Mouse (Mus musculus): ENCODE measurements around the gene Tmem258. TPM values are rescaled to one million over a fixed set of nuclear protein-coding genes. Genes with fewer than 3 reads are reported as not detected.
"Not testable (repeated sequence)": the region's sequence is repeated elsewhere in the genome, so short reads cannot be mapped to it uniquely, and the experiment has no call there.

The Tmem258 gene
- total RNA-seq (2021), result 10 to 100 TPM; 90.5 TPM

- peak; percentile 77 to 90 for DNase-seq (ENCODE audit: extremely low spot score in 1 of 2, low spot score in 2 of 2)
- intact Hi-C loops (cut with DNase I), result no loop called here
Measured at GRCm38 (mm10) chr19:10203848-10204615, at the start of gene Tmem258, which contains the start of gene Fen1. Gene Tmem258 (plus strand): TSS chr19:10204014. Gene Fen1 (minus strand): TSS chr19:10204169.

DNA sequence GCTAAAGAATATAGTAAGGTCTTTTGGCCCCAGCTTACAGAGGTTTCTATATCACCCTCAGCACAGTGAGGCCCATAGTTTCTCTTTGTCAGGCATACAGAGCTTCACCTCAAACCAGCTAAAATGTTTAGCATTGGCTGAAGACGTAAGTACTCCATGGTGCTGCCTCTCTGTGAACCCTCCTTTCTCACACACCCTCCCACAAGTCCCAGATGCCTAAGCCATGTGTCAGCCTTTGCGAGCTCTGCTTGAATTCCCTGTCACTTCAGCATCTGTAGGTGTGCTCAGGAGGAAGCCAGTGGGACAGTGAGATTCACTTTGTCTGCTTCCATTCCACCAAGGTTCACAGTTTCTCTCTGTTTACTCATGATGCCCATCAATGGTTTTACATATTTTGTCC lies 46.1 kb upstream of the Tmem258 start:
- intact Hi-C loops (cut with DNase I), result no loop called here
- DNase-seq (ENCODE audit: extremely low spot score in 1 of 2, low spot score in 2 of 2), result no peak

GRCm38 (mm10) chr19:10163896-10164295 lies 39.9 kb upstream of the Tmem258 start:
- DNase-seq (ENCODE audit: extremely low spot score in 1 of 2, low spot score in 2 of 2), result no peak
- intact Hi-C loops (cut with DNase I), result no loop called here

DNA sequence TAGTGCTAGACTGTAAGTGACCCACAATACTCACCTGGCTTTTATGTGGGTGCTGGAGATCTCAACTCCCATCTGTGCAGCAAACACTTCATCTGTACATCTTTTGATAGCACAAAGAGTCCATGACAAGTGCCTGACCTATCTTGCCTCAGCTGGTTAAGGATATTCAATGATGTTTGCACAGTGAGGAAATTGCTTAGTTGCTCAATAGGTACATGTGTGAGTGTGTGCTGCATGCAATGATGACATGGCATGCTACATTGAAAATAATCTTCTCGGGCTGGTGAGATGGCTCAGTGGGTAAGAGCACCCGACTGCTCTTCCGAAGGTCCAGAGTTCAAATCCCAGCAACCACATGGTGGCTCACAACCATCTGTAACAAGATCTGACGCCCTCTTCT lies 37.9 kb upstream of the Tmem258 start:
- DNase-seq (ENCODE audit: extremely low spot score in 1 of 2, low spot score in 2 of 2); intact Hi-C loops (cut with DNase I): not testable (repeated sequence)

DNA sequence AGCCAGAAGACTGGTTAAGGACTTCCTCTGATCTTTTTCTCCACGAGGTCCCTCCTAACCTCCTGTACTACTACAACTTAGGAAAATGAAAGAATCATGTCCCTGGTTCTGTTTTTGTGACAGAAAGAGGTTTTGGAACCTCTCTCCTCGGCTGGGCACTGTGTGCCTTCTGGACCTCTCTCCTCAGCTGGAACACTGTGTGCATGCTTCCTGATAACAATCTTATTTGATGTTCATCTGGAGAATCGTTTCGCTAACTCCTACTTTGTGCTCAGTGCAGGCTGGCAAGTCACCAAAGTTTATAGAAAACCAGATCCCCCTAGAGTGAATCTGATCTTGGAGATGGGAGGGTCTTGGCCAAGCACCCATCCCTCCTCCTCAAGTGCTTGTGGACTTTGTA lies 36.7 kb upstream of the Tmem258 start:
- intact Hi-C loops (cut with DNase I), result no loop called here
- DNase-seq (ENCODE audit: extremely low spot score in 1 of 2, low spot score in 2 of 2), result no peak

DNA sequence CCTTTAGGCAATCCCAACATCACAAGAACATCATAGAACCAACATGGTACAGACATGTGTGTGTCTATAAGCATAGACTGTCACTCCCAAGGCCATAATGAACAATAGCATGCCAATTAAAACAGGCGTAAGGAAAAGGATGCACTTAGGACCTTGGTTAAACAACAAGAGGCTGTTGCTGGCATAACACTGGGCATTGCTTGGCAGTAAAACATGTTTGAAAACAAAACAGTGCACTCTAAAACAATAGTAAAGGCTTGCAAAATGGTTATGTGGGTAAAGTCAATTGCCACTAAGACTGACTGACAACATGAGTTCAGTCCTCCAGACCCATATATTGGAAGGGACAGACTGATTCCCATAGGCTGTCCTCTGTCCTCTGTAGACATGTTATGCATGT lies 35.9 kb upstream of the Tmem258 start:
- no peak for DNase-seq (ENCODE audit: extremely low spot score in 1 of 2, low spot score in 2 of 2)
- intact Hi-C loops (cut with DNase I), result no loop called here

- DNase-seq (ENCODE audit: extremely low spot score in 1 of 2, low spot score in 2 of 2), result no peak
- intact Hi-C loops (cut with DNase I), result no loop called here
Measured at GRCm38 (mm10) chr19:10168441-10168840, 35.4 kb upstream of the Tmem258 start.

DNA sequence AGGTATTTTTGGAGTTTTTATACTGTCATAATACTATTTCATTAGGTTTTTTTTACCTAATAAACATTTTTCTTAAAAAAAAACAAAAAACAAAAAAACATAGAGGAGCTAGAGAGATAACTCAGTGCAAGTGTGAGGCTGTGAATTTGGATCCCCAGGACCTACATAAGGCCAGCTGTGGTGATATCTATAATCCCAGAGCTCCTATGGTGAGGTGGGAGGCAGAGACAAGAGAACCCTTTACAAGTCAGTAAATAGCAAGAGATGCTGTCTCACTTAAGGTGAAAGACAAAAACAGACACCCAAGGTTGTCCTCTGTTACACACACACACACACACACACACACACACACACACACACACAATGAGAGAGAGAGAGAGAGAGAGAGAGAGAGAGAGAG lies 34.6 kb upstream of the Tmem258 start:
- no peak for DNase-seq (ENCODE audit: extremely low spot score in 1 of 2, low spot score in 2 of 2)
- intact Hi-C loops (cut with DNase I), result no loop called here

DNA sequence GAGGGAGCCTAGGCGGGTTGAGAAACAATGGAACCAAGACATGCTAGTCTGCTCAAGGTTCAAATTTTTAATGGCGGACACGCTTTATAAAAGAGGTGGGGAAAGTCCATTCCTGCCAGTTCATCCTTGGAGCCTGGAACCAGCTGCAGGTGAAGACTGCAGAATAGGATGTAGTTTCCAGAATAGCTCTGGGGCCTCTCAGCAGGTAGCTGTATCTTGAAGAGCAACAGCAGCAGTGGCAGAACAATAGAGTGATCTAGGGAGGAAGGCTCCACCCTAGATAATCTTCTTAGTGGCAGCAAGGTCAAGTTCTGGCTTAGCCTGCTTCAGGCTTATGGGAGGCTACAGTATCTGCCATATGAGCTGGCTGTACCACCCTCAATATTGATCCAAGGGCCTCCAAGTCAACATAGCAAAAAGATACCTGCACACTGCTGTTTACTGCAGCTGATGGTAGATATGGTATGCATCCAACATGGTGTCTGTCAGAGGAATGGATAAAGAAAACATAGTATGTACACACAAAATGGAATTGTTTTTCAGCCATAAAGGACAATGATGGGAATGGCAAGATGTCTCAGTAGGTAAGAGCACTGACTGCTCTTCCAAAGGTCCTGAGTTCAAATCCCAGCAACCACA lies 34.0 kb upstream of the Tmem258 start:
- DNase-seq (ENCODE audit: extremely low spot score in 1 of 2, low spot score in 2 of 2); intact Hi-C loops (cut with DNase I): not testable (repeated sequence)

DNA sequence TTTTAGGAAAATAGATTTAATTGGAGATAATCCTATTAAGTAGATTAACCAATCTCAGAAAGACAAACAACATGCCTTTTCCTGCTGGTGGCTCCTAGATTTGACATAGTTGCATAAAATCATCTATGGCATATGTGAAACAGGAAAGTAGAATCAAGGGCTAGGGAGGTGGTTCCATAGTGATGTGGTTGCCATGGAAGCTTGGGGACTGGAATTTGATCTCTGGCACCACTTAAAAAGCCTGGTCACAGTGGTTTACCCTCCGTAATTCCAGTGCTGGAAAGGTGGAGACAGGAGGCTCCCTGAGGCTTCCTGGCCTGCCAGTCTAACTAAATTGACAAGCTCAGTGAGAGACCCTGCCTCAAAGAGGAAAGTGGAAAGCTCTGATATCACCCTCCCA lies 33.3 kb upstream of the Tmem258 start:
- intact Hi-C loops (cut with DNase I), result no loop called here
- no peak for DNase-seq (ENCODE audit: extremely low spot score in 1 of 2, low spot score in 2 of 2)

GRCm38 (mm10) chr19:10171359-10171758 lies 32.5 kb upstream of the Tmem258 start:
- DNase-seq (ENCODE audit: extremely low spot score in 1 of 2, low spot score in 2 of 2), result no peak
- intact Hi-C loops (cut with DNase I), result no loop called here

DNA sequence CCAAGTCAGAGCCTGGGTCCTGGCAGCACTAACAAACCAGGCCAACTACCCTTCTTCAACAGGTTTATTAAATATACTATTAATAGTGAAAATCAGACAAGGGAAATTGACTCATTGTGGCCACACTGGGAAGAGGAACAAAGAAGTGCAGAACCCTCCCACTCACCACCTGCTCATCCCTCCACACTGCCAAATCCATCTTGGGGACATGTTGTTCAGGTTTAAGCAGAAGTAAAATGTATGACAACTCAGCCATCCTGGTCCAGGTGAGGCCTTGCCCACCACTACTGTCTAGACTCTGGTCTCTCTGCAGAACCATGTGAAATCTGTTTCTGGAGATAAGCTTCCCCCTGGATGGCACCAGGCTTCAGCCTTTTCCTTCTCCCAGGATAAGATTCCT lies 32.0 kb upstream of the Tmem258 start:
- intact Hi-C loops (cut with DNase I), result no loop called here
- no peak for DNase-seq (ENCODE audit: extremely low spot score in 1 of 2, low spot score in 2 of 2)

GRCm38 (mm10) chr19:10173116-10173718 lies 30.6 kb upstream of the Tmem258 start:
- intact Hi-C loops (cut with DNase I), result no loop called here
- DNase-seq (ENCODE audit: extremely low spot score in 1 of 2, low spot score in 2 of 2), result no peak

DNA sequence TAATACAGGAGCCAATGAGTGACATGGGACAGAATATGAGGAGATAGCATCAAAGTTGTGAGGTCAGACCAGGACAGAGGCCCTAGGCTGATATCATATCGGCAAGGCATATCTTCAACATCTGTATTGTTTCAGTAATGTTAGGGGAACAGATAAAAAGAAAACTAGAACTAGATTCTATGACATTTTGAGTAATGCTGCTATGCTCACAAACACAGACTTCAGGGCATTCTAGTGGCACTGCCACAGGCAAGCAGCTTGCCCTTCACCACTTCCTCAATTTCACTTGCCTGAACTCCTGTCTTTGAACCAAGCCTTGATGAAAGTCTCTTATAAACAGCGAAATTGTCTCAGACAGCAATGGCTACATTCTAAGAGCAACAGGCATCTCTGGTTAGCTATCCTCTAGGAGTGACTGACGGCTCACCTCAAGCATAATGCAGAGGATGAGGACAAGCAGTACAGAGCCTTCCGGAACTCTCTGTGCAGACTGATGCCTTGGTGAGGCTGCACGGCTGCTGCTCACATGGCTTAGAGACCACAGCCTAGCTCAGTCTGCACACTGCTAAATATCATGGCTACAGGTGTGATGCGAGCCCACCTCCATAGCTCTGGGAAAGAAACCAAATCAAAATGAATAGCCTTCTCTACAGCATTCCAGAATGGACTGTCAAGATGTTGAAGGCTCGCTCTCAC lies 29.8 kb upstream of the Tmem258 start:
- intact Hi-C loops (cut with DNase I), result no loop called here
- no peak for DNase-seq (ENCODE audit: extremely low spot score in 1 of 2, low spot score in 2 of 2)

- intact Hi-C loops (cut with DNase I), result no loop called here
- no peak for DNase-seq (ENCODE audit: extremely low spot score in 1 of 2, low spot score in 2 of 2)
Measured at GRCm38 (mm10) chr19:10174956-10175355, 28.9 kb upstream of the Tmem258 start.

DNA sequence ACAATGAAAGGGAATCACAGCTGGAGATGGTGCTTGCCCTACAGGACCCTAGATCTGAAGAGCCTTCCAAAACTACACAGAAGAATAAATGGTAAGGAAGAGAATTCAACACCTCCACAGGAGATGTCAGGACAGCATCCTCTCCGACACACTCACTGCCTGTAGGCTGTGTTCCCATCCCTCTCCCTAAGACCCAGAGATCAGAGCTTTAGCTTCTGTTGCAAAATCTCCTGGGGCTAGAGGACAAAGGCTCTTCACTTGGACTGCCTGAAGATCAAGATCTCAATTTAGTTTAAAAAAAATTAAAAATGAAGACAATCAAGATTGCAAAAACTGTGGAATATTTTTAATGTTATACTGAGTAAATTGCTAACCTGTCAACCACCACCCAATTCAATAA lies 27.3 kb upstream of the Tmem258 start:
- intact Hi-C loops (cut with DNase I), result no loop called here
- no peak for DNase-seq (ENCODE audit: extremely low spot score in 1 of 2, low spot score in 2 of 2)

GRCm38 (mm10) chr19:10176941-10177372 lies 26.9 kb upstream of the Tmem258 start:
- DNase-seq (ENCODE audit: extremely low spot score in 1 of 2, low spot score in 2 of 2), result no peak
- intact Hi-C loops (cut with DNase I), result no loop called here

GRCm38 (mm10) chr19:10181225-10181624 lies 22.6 kb upstream of the Tmem258 start:
- intact Hi-C loops (cut with DNase I), result loop anchor here (5.0 kb wide), 1 partner anchor 264 kb away; no protein-coding TSS in a partner anchor
- peak in 1 of 2 experiments; percentile 61 for DNase-seq (ENCODE audit: extremely low spot score in 1 of 2, low spot score in 2 of 2)

DNA sequence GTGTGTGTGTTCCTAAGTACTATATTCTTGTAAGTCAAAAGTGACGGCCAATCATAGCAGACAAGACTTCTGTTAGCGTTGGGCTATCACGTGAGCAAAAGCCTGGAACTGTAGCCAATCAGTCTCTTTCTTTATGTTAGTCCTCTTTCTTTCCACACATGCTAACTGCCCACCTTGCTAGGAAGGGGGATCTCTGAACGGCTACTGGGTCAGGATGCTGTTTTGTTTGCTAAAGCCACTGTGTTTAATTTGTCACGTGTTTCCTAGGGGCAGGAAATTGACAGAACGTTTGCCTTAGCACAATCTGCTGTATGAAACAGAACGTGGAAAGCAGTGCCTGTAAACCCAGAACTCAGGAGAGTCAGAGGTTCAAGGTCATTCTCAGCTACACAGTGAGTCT lies 21.7 kb upstream of the Tmem258 start:
- DNase-seq (ENCODE audit: extremely low spot score in 1 of 2, low spot score in 2 of 2), result no peak

More for the DNA sequence above, 21.7 kb upstream of the Tmem258 start:
- intact Hi-C loops (cut with DNase I), result loop anchor here (5.0 kb wide), 1 partner anchor 265 kb away; no protein-coding TSS in a partner anchor
